Mouse (Mus musculus) forebrain, postnatal 0 days (tissue): ENCODE data around the gene Slc44a1. TPM values are rescaled to one million over a fixed set of nuclear protein-coding genes. Genes with fewer than 3 reads are reported as not detected.

Experiments
- ATAC-seq: fragments of 200-750 bp; cut with Nextera tagmentation; 2 replicates; pipeline ENCODE4 v1.8.0; 2017; ENCODE audit warnings: mild to moderate bottlenecking, moderate library complexity
- DNase-seq: peaks from one replicate; pipeline ENCODE4 v3.0.0-alpha.2; 2015
- H3K27ac ChIP-seq: fragments of 300-500 bp; sonication (generic); 2 replicates; pipeline ENCODE4 v1.5.1; 2014; ENCODE audit warnings: low read depth, mild to moderate bottlenecking, antibody characterized with exemption, low read length, moderate library complexity, mixed read lengths
- H3K27me3 ChIP-seq: fragments of 300-500 bp; sonication (generic); 2 replicates; pipeline ENCODE4 v1.6.1; 2014; ENCODE audit warnings: mild to moderate bottlenecking, low read length, mixed read lengths; ENCODE audit not compliant: insufficient read depth
- H3K36me3 ChIP-seq: fragments of 300-500 bp; sonication (generic); 2 replicates; pipeline ENCODE4 v1.6.1; 2014; ENCODE audit warnings: mild to moderate bottlenecking, moderate library complexity; ENCODE audit not compliant: insufficient read depth
- H3K4me1 ChIP-seq: fragments of 300-500 bp; sonication (generic); 2 replicates; pipeline ENCODE4 v1.6.1; 2014; ENCODE audit warnings: antibody characterized with exemption; ENCODE audit not compliant: insufficient read depth
- H3K4me2 ChIP-seq: fragments of 300-500 bp; sonication (generic); 2 replicates; pipeline ENCODE4 v1.6.1; 2014; ENCODE audit warnings: low read depth, mild to moderate bottlenecking, moderate library complexity
- H3K4me3 ChIP-seq: fragments of 300-500 bp; sonication (generic); 2 replicates; pipeline ENCODE4 v1.5.1; 2014; ENCODE audit warnings: low read depth, low read length, mixed read lengths
- H3K9ac ChIP-seq: fragments of 300-500 bp; sonication (generic); 2 replicates; pipeline ENCODE4 v1.6.1; 2014; ENCODE audit warnings: mild to moderate bottlenecking
- H3K9me3 ChIP-seq: fragments of 300-500 bp; sonication (generic); 2 replicates; pipeline ENCODE4 v1.6.1; 2016; ENCODE audit warnings: low read length
- CTCF ChIP-seq: sonication (generic); IDR thresholded peaks from 2 replicates; pipeline ENCODE4 v1.5.1; 2016; ENCODE audit warnings: antibody characterized with exemption, control low read depth, low read depth
- WGBS: fragments of 180-500 bp; shearing (Covaris S2); extraction: QIAGEN DNeasy Blood & Tissue Kit; methylation state at CpG from one replicate; pipeline ENCODE4 v1.1.7; 2014; 5-methylcytosine and 5-hydroxymethylcytosine counted together
- polyA plus RNA-seq: library from polyadenylated mRNA; unstranded; fragments of >200 nt; fragmentation: Nextera tagmentation; extraction: Ambion mirVana; gene quantifications from 2 replicates; pipeline ENCODE4 v1.2.1, GENCODE M21; 2015
- total RNA-seq: library from RNA; depleted of rRNA; stranded (reverse); fragments of >200 nt; gene quantifications from 2 replicates; pipeline ENCODE4 v1.2.3, GENCODE M21; 2014

Gene Slc44a1
- total and polyA plus RNA-seq, 2 experiments from 2014 or later, result 12.4 to 29.3 TPM

- peak; percentile 89 for ATAC-seq
- Histone ChIP-seq H3K9ac (no peak overlapping the region), H3K9me3 (no peaks in the 10 kb centered on the region), H3K4me3 (no peak overlapping the region), H3K36me3 (no peaks in the 10 kb centered on the region), H3K4me2 (no peak overlapping the region), H3K27me3 (no peaks in the 10 kb centered on the region), H3K27ac (no peak overlapping the region), H3K4me1 (peaks cover 5% of the 10 kb centered on the region)
- no peak for TF ChIP-seq CTCF
- 53% methylated on average over 1 of the region's 1 CpGs for WGBS
- peak; percentile 51 for DNase-seq
Observed at GRCm38 (mm10) chr4:53623711-53624110, 183.5 kb downstream of the Slc44a1 start.

- no peaks in the 10 kb centered on the region for H3K27me3 ChIP-seq
- no peaks in the 10 kb centered on the region for H3K36me3 ChIP-seq
- H3K4me3 ChIP-seq, result no peak overlapping the region
- WGBS, result 16% methylated on average over 4 of the region's 4 CpGs
- H3K4me1 ChIP-seq, result peaks cover 5% of the 10 kb centered on the region
- ATAC-seq (peak; percentile 32; the same call in 1 of the 2 replicates), DNase-seq (peak; percentile 45)
- H3K4me2 ChIP-seq, result no peak overlapping the region
- no peaks in the 10 kb centered on the region for H3K9me3 ChIP-seq
- TF ChIP-seq CTCF, result no peak
- H3K27ac ChIP-seq, result no peak overlapping the region
- no peak overlapping the region for H3K9ac ChIP-seq
Observed at GRCm38 (mm10) chr4:53624816-53625215, 184.6 kb downstream of the Slc44a1 start.

- no peak for ATAC-seq
- Histone ChIP-seq H3K4me1 (peaks cover 6% of the 10 kb centered on the region), H3K4me3 (no peak overlapping the region), H3K9me3 (no peaks in the 10 kb centered on the region), H3K27ac (no peak overlapping the region), H3K27me3 (no peaks in the 10 kb centered on the region), H3K4me2 (no peak overlapping the region), H3K9ac (no peak overlapping the region), H3K36me3 (no peaks in the 10 kb centered on the region)
- DNase-seq, result no peak
- 47% methylated on average over 3 of the region's 3 CpGs for WGBS
- no peak for TF ChIP-seq CTCF
Observed at GRCm38 (mm10) chr4:53625263-53625662, 185.1 kb downstream of the Slc44a1 start.

GRCm38 (mm10) chr4:53628924-53629323 is 188.7 kb downstream of the Slc44a1 start:
- WGBS, result 67% methylated on average over 4 of the region's 4 CpGs

GRCm38 (mm10) chr4:53630963-53631315 is 190.7 kb downstream of the Slc44a1 start:
- ATAC-seq (peak; percentile 59), DNase-seq (no peak)
- Histone ChIP-seq H3K27me3 (no peaks in the 10 kb centered on the region), H3K4me1 (peaks cover 32% of the 10 kb centered on the region), H3K4me3 (peak overlapping the region; percentile 90), H3K9me3 (no peaks in the 10 kb centered on the region), H3K27ac (peak overlapping the region; percentile 85), H3K9ac (peak overlapping the region; percentile 88), H3K36me3 (no peaks in the 10 kb centered on the region), H3K4me2 (peak overlapping the region; percentile 59)
- peak; percentile 40 for TF ChIP-seq CTCF
- 2% methylated on average over 12 of the region's 12 CpGs for whole genome bisulfite sequencing

More at GRCm38 (mm10) chr4:53628924-53629323, 188.7 kb downstream of the Slc44a1 start:
- H3K4me2 ChIP-seq, result no peak overlapping the region
- no peaks in the 10 kb centered on the region for H3K27me3 ChIP-seq
- ATAC-seq, result no peak
- H3K9me3 ChIP-seq, result no peaks in the 10 kb centered on the region
- peaks cover 28% of the 10 kb centered on the region for H3K4me1 ChIP-seq
- no peak overlapping the region for H3K4me3 ChIP-seq
- no peak overlapping the region for H3K27ac ChIP-seq
- H3K36me3 ChIP-seq, result no peaks in the 10 kb centered on the region
- DNase-seq, result no peak
- no peak overlapping the region for H3K9ac ChIP-seq
- no peak for TF ChIP-seq CTCF

GRCm38 (mm10) chr4:53631316-53632010 is 191.2 kb downstream of the Slc44a1 start, which contains the start of gene Fsd1l:
Fsd1l (plus strand) TSS chr4:53631471.
- WGBS, result 2% methylated on average over 79 of the region's 88 CpGs
- H3K36me3 ChIP-seq, result no peaks in the 10 kb centered on the region
- peaks cover 32% of the 10 kb centered on the region for H3K4me1 ChIP-seq
- peak within 1 kb of the TSS; percentile 90 for H3K4me3 ChIP-seq
- peak within 1 kb of the TSS; percentile 85 for H3K27ac ChIP-seq
- DNase-seq (peak; percentile 94), ATAC-seq (peak; percentile 96)
- no peaks in the 10 kb centered on the region for H3K27me3 ChIP-seq
- TF ChIP-seq CTCF, result peak; percentile 53
- H3K9me3 ChIP-seq, result no peaks in the 10 kb centered on the region
- H3K4me2 ChIP-seq, result peak within 1 kb of the TSS; percentile 59
- peak within 1 kb of the TSS; percentile 88 for H3K9ac ChIP-seq

GRCm38 (mm10) chr4:53632011-53632349 is 191.8 kb downstream of the Slc44a1 start:
- Histone ChIP-seq H3K27me3 (no peaks in the 10 kb centered on the region), H3K4me3 (peak overlapping the region; percentile 90), H3K27ac (peak overlapping the region; percentile 85), H3K9me3 (no peaks in the 10 kb centered on the region), H3K36me3 (no peaks in the 10 kb centered on the region), H3K4me2 (peak overlapping the region; percentile 59), H3K9ac (peak overlapping the region; percentile 88), H3K4me1 (peaks cover 33% of the 10 kb centered on the region)
- WGBS, result 2% methylated on average over 5 of the region's 5 CpGs
- no peak for DNase-seq
- TF ChIP-seq CTCF, result no peak
- no peak for ATAC-seq
